Mouse (Mus musculus) CD4-positive naive resting alpha-beta T cell, adult 76 days (primary cell): ENCODE results near the gene Olfr978. TPM values are rescaled to one million over a fixed set of nuclear protein-coding genes. Genes with fewer than 3 reads are reported as not detected.

Experiments used
- total RNA-seq: library from RNA; stranded (reverse); gene quantifications from one replicate; pipeline ENCODE4 v1.2.4, GENCODE M21; 2023

Olfr978 gene
- not detected for total RNA-seq

DNA sequence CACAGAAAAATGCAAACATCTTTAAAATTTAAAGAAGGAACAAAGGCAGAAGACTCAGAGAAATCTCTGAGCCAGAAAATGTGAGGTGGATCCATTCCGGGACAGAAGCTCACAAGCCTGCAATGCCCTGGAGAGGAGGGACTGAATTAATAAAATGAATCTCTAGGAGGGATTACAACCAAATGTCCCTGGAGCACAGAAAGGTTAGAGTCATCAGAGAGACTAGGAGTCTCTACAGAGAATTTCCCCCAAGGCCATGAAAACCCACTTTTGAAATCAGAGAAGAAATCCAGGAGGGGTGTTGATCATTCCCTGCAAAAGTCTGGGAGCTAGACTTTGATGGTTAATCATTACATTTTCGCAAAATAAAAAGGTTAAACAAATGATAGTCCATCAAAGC, at the start of gene Olfr978:
Olfr978 (plus strand) TSS at position 301 of the 400 bp plus-strand sequence.

DNA sequence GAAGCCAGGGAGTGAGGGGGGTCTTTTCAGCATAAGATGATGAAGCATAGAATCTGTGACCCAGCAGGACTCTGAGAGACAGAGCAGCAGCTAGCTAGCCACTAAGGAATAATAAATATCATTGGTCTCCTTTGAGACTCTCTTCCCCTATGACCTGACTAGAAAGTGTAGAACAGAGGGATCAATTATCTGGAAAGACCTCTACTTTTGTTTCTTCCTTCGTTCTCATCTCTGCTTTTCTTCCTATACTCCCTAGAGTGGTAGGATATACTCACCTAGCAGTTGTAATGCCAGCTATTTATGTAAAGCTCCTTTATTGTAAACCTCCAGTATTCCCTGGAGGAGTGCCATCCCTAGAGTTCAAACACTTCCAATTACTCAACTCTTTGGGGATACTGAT, 40.0 kb upstream of the Olfr978 start, which contains the start of gene Olfr975:
Olfr975 (minus strand) TSS at position 101 of the 400 bp plus-strand sequence.

DNA sequence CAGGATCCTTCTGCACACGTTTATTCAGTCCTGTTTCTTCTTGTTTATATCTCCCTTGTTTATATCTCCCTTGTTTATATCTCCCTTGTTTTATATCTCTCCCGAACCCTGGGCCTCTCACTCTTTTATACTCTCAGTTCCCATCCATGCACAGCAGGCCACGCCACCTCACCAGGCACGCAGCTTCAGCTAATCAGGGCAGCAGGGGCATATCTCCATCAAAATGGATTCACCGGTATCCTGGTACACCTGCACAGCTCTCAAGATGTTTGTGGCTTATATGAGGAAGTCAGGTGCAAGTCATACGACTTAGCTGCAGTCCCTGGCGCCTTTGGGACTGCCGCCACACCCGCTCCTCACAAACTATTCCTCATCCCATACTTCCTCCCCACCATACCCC, 30.9 kb upstream of the Olfr978 start, which contains the start of gene Olfr976:
Olfr976 (minus strand) TSS at position 101 of the 400 bp plus-strand sequence.

GRCm38 (mm10) chr9:40003365-40003764, 11.5 kb downstream of the Olfr978 start, which contains the start of gene Olfr979:
Gene Olfr979, minus strand, starts transcription at chr9:40003465.

DNA sequence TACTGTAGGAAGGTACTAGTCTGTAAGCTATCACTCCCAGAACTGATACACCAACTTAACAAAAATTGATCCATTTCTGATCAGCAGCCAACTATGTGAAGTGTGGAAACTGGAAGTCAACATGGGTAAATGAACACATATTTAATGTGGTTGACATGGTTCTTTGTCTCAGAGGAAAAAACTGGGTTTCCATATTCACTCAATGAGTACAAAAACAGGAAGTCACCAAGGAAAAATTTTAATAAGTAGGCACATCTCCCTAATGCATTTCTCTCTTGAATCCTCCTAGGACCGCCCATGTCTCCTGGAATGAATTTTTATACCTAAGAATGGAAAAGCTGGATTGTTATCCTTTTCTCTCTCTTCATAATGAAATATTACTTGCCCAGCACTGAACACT, 17.6 kb downstream of the Olfr978 start, which contains the start of gene Olfr980:
Olfr980 (minus strand) TSS at position 101 of the 400 bp plus-strand sequence.

GRCm38 (mm10) chr9:40021164-40021563, 29.3 kb downstream of the Olfr978 start, which contains the start of gene Olfr981:
Gene Olfr981, plus strand, starts transcription at chr9:40021464.

Other genes with a start within 250 kb of the Olfr978 start
- not detected for gene Olfr967, start 245.9 kb upstream of the Olfr978 start, total RNA-seq
- gene Olfr968, start 208.9 kb upstream of the Olfr978 start, total RNA-seq, result not detected
- not detected for gene Olfr969, start 201.2 kb upstream of the Olfr978 start, total RNA-seq
- not detected for gene Olfr970, start 183.3 kb upstream of the Olfr978 start, total RNA-seq
- not detected for gene Olfr971, start 155.2 kb upstream of the Olfr978 start, total RNA-seq
- gene Olfr972, start 125.7 kb upstream of the Olfr978 start, total RNA-seq, result not detected
- not detected for gene Olfr229, start 84.8 kb upstream of the Olfr978 start, total RNA-seq
- not detected for gene Olfr974, start 54.6 kb upstream of the Olfr978 start, total RNA-seq
- gene Olfr975, start 40.1 kb upstream of the Olfr978 start, total RNA-seq, result not detected
- not detected for gene Olfr976, start 31.0 kb upstream of the Olfr978 start, total RNA-seq
- gene Olfr979, start 11.4 kb downstream of the Olfr978 start, total RNA-seq, result not detected
- not detected for gene Olfr980, start 17.5 kb downstream of the Olfr978 start, total RNA-seq
- gene Olfr981, start 29.4 kb downstream of the Olfr978 start, total RNA-seq, result not detected
- gene Olfr982, start 81.7 kb downstream of the Olfr978 start, total RNA-seq, result not detected
- gene Olfr983, start 101.5 kb downstream of the Olfr978 start, total RNA-seq, result not detected
- gene Olfr984, start 122.1 kb downstream of the Olfr978 start, total RNA-seq, result not detected
- gene Olfr985, start 138.1 kb downstream of the Olfr978 start, total RNA-seq, result not detected
- gene Tmem225, start 156.0 kb downstream of the Olfr978 start, total RNA-seq, result not detected
- gene Olfr986, start 188.8 kb downstream of the Olfr978 start, total RNA-seq, result not detected
- 1.9 TPM for gene Zfp202, start 200.2 kb downstream of the Olfr978 start, total RNA-seq